1 mouse cellular context compared by ENCODE assay signal in genomic region chr13:46979836-46980490, GRCm38 (mm10).
TF ChIP-seq lines count a peak whose summit lies in the region.

No protein-coding gene starts in this region.

TF ChIP-seq in MEL, 35 proteins besides CTCF, POLR2A, EP300 and RAD21 (continued from another document):
- TF ChIP-seq MYB (IDR thresholded peaks at IDR 0.05; ENCODE audit: low read depth, low read length), result no peak
- TF ChIP-seq GATA1 (IDR thresholded peaks at IDR 0.05; ENCODE audit: low read depth, low read length), result 0 out of 2 replicates have a peak, but pooled peaks have one; percentile 39
- no peak for TF ChIP-seq MAZ (IDR thresholded peaks at IDR 0.05; ENCODE audit: low read depth, low read length)
- no peak for TF ChIP-seq UBTF (IDR thresholded peaks at IDR 0.05; ENCODE audit: borderline replicate concordance, insufficient read depth, low read depth, low read length)
TF ChIP-seq in MEL: peak in this region for 2.
